Mouse (Mus musculus): ENCODE data around the gene Zfp286. TPM values are rescaled to one million over a fixed set of nuclear protein-coding genes. Genes with fewer than 3 reads are reported as not detected.
A peak's percentile ranks its signal among the peaks of the same experiment; 100 is the strongest.
"Not testable (repeated sequence)": the region's sequence is repeated elsewhere in the genome, so short reads cannot be mapped to it uniquely, and the experiment has no call there.

The Zfp286 gene
- total RNA-seq, 2 experiments from 2014 or later: 1.9 to 2.1 TPM

DNA sequence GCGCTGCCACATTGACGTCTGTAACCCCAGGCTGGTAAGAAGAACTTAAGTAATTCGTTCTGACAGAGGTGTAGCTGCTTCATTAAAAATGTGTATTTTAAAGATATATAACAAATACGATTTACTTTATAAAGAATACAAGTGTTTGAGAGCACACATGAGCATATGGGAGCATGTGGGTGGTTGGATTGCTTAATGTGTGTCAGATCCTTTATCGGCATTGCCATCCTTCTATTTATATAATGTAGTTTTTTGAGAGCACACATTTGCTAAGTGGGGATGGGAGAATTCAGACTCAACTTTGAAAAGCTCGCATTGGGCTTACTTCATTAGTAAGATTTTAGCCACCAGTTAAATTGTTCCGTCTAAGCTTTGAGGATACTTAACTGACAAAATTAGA is 12.8 kb downstream of the Zfp286 start:
- no peak for DNase-seq

DNA sequence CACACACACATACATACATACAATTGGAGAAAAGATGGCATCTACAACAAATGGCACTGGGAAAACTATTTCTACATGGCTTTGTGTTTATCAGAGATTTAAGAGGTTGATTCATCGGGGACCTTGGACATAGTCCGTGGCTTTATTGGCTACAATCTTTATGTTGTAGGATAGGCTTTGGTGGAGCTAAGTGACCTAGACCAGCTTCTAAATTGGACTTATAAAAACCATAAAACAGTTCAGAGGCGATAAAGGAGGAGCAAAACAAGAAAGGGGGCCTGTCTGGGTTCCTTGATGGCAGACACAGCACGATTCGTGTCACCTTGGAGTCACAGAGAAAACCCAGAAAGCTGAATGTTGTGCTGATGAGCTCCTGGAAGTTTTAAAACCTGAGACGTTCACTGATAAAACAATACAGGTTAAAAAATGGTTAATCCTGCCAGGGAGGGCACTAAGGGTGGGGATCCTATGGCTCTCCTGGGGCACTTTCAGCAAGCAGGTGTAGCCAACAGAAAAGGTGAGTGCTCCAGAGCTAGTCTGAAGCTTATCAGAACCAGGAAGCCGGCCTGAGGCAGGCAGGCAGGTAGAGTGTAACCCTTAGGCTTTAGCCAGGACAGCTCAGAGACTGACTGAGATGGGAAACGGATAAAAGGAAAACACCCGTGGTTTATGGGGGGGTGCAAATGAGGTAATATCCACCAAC is 28.4 kb downstream of the Zfp286 start:
- DNase-seq: no peak

DNA sequence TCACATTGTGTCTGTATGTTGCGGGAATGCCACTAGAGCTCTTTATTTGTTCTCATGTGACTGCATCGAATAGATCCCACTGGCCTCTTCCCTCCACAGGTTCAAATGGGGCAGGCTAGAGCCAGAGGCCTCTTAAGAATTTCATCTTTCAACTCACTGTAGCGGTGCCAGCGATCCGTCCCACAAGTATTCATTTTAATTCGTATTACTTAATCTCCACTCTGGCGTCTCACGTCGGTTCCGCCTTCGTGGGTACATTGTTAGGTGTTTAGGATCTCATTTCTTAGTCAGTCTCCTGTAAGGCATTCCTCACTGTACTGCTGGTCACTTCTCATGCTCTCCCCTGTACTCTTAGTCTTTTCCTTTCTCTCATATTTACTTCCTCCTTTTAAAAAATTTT is 30.8 kb downstream of the Zfp286 start:
- no peak for DNase-seq

DNA sequence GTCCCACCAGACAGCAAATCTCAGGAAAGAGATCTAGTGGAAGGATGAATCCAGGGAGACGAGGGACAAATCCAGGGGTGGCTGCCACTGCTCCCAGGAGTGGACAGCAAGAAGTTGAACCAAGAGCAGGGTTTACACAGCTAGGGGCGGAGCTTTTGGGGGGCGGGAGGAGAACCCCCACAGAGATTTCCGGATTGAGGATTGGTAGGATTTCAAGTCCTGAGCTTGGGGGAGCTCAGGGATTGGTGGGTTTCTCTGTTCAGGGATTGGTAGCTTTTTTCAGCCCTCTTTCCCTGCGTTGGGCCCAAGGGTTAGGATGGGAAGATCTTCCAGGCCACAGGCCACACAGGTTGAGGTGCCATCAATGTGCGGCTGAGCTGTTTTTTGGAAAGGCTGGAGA is 31.4 kb downstream of the Zfp286 start:
- no peak for DNase-seq

DNA sequence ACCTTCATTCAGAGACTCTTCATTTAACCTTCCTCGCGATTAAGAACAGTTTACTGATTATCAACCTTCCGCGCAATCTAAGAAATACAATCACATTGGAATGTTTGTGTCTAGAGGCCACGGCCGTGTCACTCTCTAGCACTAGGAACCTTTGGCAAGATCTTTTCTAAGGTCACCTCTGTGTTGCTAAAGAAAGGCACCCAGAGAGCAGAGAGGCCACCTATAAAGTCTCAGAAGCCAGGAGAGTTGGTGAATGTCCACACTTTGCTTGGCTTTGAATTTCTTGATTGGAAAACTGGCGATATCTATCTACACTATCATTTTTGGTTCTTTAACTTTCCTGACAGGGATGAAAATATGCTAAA is 32.1 kb downstream of the Zfp286 start:
- no peak for DNase-seq

DNA sequence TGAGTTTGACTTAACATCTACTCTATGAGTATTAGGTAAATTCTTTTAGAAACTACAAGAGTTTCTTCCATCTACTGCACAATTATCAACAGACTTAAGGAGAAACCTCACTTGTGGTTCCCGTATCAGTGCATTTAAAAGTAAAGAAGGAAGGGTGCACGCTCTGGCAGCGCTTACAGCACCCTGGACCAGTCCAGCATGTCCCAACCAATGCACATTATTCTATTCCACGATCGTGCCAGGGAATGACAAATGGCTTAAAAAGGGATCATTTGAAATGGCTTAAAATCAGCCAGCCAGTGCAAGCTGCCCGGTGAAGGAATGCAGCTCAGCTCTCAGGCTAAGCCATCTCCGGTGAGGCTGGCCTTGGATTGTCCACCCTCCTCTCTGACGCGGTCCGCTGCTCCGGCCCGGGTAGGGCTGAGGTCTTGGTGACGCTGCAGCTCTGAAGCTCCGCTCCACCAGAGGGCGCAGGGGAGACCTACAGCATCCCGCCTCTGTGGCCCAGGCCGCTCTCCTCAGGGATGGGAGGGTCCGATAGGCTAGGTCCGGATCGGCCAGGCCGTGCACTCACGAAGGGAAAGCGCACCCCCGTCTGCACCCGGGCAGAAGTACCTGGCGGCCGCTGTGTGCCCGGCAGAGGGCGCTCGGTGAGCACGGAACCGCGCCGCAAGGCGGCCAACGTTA is 32.7 kb downstream of the Zfp286 start:
- DNase-seq: peak; percentile 98

DNA sequence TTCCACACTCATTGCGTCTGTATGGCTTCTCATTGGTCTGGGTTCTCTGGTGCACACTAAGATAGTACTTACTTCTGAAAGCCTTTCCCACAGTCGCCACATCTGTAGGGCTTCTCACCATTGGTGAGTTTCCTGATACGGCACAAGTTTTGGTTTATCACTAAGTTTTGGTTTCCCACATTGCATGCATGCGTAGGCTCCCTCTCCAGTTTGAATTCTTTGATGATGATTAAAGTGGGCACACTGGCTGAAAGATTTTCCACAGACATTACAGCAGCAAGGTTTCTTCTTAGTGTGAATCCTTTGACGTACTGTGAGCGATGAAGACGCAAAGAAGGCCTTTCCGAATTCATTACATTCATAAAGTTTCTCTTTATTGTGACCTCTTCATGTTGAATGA is 36.5 kb downstream of the Zfp286 start, which contains the start of gene Gm10428:
Gene Gm10428, plus strand, starts transcription at position 321 of the 400 bp plus-strand sequence.
- no peak for DNase-seq

DNA sequence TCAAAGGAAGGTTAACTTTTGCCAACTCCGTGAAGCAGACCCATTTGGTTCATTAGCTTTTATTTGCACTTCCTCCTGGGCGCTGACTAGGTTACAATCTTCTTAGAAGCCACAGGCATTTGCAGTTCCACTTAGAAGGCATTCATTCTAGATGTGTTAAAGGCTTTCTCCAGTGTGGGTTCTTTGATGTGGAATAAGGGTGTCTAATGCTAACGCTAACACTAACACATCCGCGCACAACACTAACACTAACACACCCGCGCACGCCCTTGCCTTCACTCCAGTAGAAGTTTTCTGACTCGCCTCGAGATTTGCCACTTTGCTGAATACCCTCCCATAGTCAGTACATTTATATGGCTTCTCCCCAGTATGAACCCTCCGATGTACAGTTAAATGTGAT is 37.1 kb downstream of the Zfp286 start:
- DNase-seq: no peak

DNA sequence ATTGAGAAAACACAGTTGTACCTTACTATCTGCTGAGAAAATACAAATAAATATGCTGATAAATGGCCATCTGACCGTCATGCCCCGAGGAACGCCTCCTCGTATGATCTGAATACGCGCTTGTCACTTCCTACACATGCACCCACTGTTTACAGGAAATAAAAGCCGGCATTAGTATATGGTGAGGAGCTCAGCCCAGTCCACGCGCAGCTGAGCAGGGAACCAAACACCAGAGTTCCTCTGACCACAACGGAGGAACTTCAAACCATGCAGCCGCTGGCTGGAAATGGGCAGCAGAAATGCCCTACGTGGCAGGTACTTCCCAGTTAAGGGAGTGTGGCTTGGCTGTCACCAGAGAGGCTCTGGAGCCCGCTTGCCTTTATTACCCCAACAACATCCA is 39.8 kb downstream of the Zfp286 start:
- not testable (repeated sequence) for DNase-seq

DNA sequence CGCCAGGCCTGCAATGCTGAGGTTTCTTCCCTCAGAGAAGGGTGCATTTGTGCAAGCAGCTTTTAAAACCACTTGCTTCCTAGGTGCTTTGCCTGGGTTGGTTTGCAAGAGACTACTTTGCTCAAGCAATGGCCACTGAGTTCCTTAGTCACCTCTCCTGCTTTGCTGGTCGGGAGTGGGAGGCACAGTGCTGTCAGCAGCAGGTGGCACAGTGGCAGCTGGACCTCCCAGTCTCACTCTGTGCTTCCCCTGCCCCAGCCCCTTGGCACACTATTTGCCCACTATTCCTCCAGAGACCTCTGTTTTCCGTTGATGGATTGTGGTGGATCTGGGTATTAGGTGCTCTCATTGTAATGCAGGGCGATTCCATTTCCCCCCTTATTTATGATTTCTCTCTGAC is 41.2 kb downstream of the Zfp286 start:
- no peak for DNase-seq

DNA sequence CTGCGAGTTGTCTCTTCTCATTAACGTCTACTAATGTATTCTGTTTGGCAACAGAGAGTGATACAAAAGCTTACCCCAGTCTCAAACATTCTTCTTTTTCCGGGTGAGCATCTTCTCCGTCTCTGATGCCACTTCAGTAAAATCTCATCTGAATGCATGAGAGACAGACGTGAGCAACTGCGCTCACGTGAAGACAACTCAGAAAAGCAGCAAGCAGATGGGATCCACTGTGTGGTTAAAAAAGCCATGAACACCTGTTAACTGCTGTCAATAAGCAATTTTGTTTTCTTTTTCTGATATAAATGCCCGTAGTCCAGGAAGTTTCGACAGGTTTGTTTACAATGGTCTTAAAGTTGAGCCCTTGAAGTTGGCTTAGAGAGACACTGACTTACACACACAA is 42.0 kb downstream of the Zfp286 start:
- no peak for DNase-seq

DNA sequence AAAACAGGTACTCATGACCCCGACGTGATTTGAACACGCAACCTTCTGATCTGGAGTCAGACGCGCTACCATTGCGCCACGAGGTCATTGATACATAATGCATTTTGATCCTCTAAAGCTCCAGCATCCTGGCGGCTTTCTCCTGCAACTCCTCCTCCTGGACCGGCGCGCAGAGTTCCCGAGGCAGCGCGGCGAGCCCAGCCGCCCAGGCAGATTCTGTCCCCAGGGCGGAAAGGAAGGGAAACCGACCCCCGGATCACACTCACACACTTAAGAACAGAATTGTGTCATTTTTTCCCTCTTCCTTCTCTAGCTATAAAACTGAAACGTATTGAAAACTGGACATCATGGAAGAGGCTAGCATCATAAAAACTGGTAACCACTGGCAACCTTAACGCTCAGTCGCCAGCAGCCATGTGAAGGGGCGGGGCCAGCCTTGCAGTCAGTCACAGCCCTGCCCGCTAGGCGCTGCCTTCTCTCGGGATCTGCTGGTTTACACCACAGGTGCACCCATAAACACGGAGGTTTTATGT is 43.2 kb downstream of the Zfp286 start:
- DNase-seq: peak; percentile 68

DNA sequence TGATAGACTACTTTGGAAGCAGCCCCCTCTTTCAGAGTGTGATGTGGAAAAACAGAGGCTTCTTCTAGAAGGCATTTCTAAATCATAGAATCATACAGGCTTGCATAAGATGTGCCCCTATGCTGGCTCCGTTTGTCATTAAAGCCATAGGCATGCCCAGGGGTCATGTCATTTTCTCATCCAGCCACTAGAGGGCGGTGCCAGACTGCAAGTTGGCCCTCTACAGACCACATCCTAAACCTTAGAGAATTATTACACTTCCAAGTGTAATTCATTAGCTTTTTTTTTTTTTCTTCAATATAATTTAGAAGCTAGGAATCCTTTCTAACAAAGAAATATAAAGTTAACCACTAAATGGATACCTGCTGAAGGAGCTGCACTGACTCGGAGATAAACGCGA is 45.2 kb downstream of the Zfp286 start:
- peak; percentile 80 for DNase-seq

DNA sequence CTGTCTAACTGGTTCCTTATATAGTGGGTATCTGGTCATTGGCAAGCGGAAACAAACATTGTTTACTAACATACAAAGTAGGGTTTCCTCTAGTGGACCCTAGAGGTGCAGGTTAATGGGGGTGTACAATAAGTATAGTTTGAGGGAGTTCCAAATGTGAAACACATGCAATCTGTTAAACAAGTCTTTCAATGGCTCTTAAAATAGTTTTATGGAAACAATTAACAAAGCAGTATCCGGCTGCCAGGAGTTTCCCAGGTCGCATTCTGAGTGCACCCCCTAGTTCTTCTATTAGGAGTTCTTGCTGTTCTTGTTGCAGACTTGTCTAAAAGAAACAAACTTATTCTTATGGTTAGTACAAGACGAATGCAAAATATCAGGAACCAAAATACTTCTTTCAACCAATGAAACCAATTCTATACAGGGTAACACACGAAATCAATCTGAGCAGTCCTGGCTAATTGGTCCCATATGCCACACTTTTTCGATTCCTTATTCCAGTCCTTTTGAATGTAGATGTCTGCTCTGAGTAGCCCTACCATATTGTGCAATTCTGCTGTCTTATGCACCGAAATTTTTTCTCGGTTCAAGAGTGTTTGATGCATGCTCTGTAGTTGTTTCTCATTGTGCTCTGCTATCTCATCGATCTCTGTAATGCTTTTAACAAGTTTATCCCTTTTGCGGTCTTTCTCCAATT is 46.9 kb downstream of the Zfp286 start:
- no peak for DNase-seq

DNA sequence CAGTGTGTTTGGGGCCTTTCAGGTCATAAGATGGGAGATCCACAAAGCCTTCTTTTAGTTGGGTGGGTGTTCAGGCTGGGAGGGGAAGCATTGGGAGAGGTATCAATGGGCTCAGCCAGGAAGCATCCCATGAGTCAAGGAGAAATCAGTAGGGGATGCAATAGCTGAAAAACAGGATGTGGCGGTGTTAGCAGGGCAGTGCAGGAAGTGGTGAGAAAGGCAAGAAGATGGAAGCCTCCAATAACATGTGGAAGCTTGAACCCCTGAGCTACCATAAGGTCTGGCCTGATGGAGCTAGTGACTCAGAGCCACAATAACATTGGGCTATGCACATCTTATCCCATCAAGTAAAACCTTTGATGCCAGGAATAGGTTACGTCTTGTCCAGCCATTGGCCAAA is 48.1 kb downstream of the Zfp286 start:
- no peak for DNase-seq

DNA sequence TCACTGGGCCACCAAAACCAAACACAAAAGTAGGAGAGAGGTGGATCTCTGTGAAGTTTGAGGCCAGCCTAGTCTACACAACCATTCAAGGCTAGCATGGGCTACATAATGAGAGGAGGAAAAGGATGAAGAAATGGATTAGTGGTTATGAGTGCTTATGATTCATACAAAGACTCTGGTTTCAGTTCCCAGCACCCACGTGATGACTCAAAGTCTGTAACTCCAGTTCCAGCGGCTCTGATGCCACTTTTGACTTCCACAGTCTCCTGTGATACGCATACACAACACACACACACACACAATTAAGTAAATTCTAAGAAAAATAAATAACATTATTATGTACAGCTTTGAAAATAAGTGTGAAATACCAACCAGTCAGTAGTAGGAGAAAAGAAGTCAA is 56.6 kb downstream of the Zfp286 start:
- no peak for DNase-seq

DNA sequence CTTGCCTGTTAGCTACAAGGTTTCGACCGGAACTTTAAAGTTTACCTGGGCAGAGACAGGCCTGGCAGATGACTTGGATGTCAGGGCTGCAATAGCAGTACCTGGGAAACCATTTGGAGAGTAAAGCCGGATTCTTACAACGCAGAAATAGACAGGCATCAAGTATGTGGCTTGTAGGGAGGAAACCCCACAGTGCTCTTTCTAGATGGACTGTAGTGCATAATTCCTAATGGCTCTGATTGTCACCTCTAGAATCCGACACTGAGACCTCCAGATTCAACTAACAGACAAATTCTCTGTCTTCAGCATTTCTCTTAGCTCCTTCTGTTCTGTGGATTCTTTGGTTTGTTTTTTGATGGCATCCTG is 57.3 kb downstream of the Zfp286 start:
- no peak for DNase-seq

DNA sequence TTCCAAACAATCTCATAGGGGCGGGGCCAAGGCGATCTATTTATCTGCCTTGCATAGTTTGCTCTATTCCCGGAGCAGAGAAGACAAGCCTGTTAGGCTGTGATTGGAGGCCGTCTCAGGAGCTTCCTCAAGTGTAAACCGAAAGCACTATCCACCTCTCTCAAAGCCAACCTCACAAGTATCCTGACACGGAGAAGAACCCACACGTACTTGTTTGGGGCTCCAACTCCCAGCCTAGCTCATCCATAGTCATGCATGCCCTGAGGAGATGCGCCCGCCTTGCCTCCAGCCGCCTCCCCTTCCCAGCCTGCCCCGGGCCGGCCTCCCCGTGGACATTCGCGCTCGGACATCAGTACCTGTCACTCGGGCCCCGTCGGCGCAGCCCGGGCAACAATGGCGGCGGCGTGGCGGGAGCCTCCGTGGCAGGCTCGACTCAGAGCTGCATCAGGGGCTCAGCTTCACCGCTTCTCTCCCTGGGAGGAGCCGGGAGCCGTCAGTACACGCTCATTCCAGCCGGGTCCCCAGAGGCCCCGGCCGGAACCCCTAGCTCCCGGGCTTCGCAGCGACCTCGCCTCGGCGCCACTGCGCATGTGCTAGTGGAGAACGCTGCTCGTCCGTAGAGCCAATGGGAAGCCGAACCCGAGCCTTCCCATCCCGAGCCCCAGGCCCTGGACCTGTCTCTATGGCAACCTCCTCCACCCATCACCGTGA is 57.8 kb downstream of the Zfp286 start, which contains the start of gene Zfp287:
Gene Zfp287, minus strand, starts transcription at position 595 of the 711 bp plus-strand sequence.
- DNase-seq: peak; percentile 89

DNA sequence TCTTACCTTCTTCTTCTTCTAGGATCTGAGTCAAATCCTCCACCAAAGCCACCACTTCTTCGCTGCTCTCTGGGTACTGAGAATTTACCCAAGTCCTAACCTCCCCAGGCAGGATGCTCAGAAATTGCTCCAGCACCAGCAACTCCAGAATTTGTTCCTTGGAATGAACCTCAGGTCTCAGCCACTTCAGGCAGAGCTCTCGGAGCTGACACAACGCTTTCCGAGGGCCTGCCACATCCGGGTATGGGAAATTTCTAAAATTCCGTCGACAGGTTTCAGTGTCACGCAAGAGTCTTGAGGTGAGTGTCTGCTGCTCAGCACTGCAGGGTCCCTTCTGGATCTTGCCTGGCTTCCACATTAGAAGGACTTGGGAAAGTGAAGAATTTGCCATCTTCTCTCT is 61.0 kb downstream of the Zfp286 start:
- DNase-seq: no peak

DNA sequence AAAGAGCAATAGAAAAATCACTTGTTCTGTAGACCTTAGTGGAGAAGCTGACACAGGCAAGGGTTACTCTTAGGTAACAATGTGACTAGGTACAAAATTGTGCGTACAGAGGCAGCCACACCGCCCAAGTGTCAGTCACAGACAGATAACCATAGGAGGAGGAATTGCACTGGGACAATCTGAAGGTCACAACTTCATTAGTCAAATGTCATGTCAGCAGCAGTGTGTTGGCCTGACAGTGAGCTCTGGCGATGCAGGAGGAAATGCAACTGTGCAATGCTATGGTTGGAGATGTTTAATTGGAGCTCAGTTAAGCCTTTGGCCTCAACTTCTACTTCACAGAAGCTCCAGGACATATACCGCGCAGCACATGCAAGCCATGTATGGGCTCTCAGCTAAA is 78.6 kb downstream of the Zfp286 start:
- DNase-seq: no peak

DNA sequence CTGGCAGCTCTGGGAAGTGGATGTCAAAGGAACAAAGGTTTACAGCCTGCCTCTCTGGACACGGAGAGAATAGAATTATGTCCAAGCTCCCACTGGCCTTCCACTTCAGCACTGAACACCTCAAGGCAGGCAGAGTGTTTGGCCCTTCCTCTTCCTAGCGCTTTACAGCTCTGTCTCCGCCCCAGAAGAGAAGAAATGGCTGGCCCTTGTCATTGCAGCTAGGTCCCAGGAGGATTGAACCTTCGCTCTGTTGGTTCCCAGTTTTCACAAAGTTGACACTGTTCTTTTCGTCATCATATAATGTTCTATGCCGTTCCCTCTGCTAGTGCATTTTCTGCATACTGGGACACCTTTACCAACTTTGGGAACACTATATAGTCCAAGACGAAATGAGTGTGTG is 81.0 kb downstream of the Zfp286 start:
- DNase-seq: no peak

DNA sequence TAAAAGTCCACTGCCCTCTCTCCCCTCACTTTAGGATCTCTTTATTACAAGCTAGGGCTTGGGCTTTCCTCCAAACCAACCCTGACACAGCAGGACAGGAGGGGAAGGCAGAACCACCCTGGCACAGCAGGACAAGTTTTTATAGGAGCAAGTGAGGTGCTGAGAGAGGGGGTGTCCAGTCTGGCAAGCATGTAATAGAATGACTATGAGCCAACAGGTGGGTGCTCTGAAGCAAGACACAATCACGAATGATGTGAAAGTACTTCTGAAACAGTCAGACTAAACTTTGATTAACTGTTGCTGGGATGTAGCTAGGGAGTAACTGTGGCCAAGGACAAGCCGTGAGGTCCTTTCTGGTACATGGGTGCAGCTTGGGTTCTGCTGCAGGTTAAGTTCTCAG is 83.1 kb downstream of the Zfp286 start:
- no peak for DNase-seq
